Mouse (Mus musculus) cortical plate, adult 2 months (tissue): Measurements from ENCODE around the gene Stxbp5.

Experiments used
- CTCF ChIP-seq: fragments of 200-500 bp; IDR thresholded peaks from 2 replicates; pipeline ENCODE4 v1.5.1; 2011; ENCODE audit warnings: mild to moderate bottlenecking, control low read depth, low read length; ENCODE audit not compliant: insufficient read depth; ENCODE audit errors: extremely low read depth
- POLR2A ChIP-seq: fragments of 200-500 bp; IDR thresholded peaks from 2 replicates; pipeline ENCODE4 v1.6.1; 2011; ENCODE audit warnings: mild to moderate bottlenecking, low read length, control low read depth; ENCODE audit not compliant: insufficient read depth; ENCODE audit errors: extremely low read depth

DNA sequence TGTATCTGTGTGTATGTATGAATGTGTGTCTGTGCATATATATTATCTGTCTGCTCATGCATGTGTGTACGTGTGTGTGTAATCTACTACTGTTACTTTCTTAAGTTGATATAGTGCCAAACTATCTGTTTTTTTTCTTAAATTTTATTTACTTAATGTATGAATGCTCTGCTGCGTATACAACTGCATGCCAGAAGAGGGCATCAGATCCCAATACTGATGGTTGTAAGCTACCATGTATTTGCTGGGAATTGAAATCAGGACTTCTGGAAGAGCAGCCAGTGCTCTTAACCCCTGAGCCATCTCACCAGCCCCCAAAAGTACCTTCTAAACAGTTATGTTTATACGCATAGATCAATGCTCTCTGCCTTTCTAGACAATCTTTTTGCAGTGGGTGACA is 109.9 kb downstream of the Stxbp5 start:
- TF ChIP-seq CTCF, result no peak
- no peak for TF ChIP-seq POLR2A
